Mouse (Mus musculus): ENCODE data around the gene Abhd17c. TPM values are rescaled to one million over a fixed set of nuclear protein-coding genes. Genes with fewer than 3 reads are reported as not detected.
"Not testable (repeated sequence)": the region's sequence is repeated elsewhere in the genome, so short reads cannot be mapped to it uniquely, and the experiment has no call there.

Abhd17c gene
- polyA plus RNA-seq (2012; rRNA removed) = 98.8 and 99.2 TPM in 2 replicates

- TF ChIP-seq CTCF (IDR thresholded peaks at IDR 0.05; ENCODE audit: borderline replicate concordance, extremely low read depth, insufficient read depth, insufficient read length) (no peak), POLR2A (IDR thresholded peaks at IDR 0.05; ENCODE audit: borderline replicate concordance, extremely low read depth, insufficient read depth, insufficient read length, poor library complexity, severe bottlenecking) (peak; percentile 12; the same call in 1 of the 2 replicates)
- peak; percentile 73 for DNase-seq (ENCODE audit: low read depth)
Observed at GRCm38 (mm10) chr7:84151001-84151959, at the start of gene Abhd17c. Abhd17c (minus strand) TSS chr7:84151893.

- DNase-seq (ENCODE audit: low read depth) = no peak
- no peak for TF ChIP-seq CTCF (IDR thresholded peaks at IDR 0.05; ENCODE audit: borderline replicate concordance, extremely low read depth, insufficient read depth, insufficient read length)
- TF ChIP-seq POLR2A (IDR thresholded peaks at IDR 0.05; ENCODE audit: borderline replicate concordance, extremely low read depth, insufficient read depth, insufficient read length, poor library complexity, severe bottlenecking) = no peak
Observed at GRCm38 (mm10) chr7:84197208-84197860, 45.6 kb upstream of the Abhd17c start.

- TF ChIP-seq POLR2A (IDR thresholded peaks at IDR 0.05; ENCODE audit: borderline replicate concordance, extremely low read depth, insufficient read depth, insufficient read length, poor library complexity, severe bottlenecking) = no peak
- TF ChIP-seq CTCF (IDR thresholded peaks at IDR 0.05; ENCODE audit: borderline replicate concordance, extremely low read depth, insufficient read depth, insufficient read length) = no peak
- no peak for DNase-seq (ENCODE audit: low read depth)
Observed at GRCm38 (mm10) chr7:84196221-84196620, 44.5 kb upstream of the Abhd17c start.

- TF ChIP-seq POLR2A (IDR thresholded peaks at IDR 0.05; ENCODE audit: borderline replicate concordance, extremely low read depth, insufficient read depth, insufficient read length, poor library complexity, severe bottlenecking) (no peak), CTCF (IDR thresholded peaks at IDR 0.05; ENCODE audit: borderline replicate concordance, extremely low read depth, insufficient read depth, insufficient read length) (no peak)
- no peak for DNase-seq (ENCODE audit: low read depth)
Observed at GRCm38 (mm10) chr7:84192256-84192655, 40.6 kb upstream of the Abhd17c start.

GRCm38 (mm10) chr7:84191476-84191875 is 39.8 kb upstream of the Abhd17c start:
- DNase-seq (ENCODE audit: low read depth) = no peak
- TF ChIP-seq POLR2A (IDR thresholded peaks at IDR 0.05; ENCODE audit: borderline replicate concordance, extremely low read depth, insufficient read depth, insufficient read length, poor library complexity, severe bottlenecking) (no peak), CTCF (IDR thresholded peaks at IDR 0.05; ENCODE audit: borderline replicate concordance, extremely low read depth, insufficient read depth, insufficient read length) (no peak)

GRCm38 (mm10) chr7:84188196-84188595 is 36.5 kb upstream of the Abhd17c start:
- no peak for TF ChIP-seq CTCF (IDR thresholded peaks at IDR 0.05; ENCODE audit: borderline replicate concordance, extremely low read depth, insufficient read depth, insufficient read length)
- no peak for TF ChIP-seq POLR2A (IDR thresholded peaks at IDR 0.05; ENCODE audit: borderline replicate concordance, extremely low read depth, insufficient read depth, insufficient read length, poor library complexity, severe bottlenecking)
- no peak for DNase-seq (ENCODE audit: low read depth)

GRCm38 (mm10) chr7:84185196-84185595 is 33.5 kb upstream of the Abhd17c start:
- DNase-seq (ENCODE audit: low read depth) = peak; percentile 28
- no peak for TF ChIP-seq POLR2A (IDR thresholded peaks at IDR 0.05; ENCODE audit: borderline replicate concordance, extremely low read depth, insufficient read depth, insufficient read length, poor library complexity, severe bottlenecking)
- TF ChIP-seq CTCF (IDR thresholded peaks at IDR 0.05; ENCODE audit: borderline replicate concordance, extremely low read depth, insufficient read depth, insufficient read length) = no peak

- TF ChIP-seq CTCF (IDR thresholded peaks at IDR 0.05; ENCODE audit: borderline replicate concordance, extremely low read depth, insufficient read depth, insufficient read length) = no peak
- TF ChIP-seq POLR2A (IDR thresholded peaks at IDR 0.05; ENCODE audit: borderline replicate concordance, extremely low read depth, insufficient read depth, insufficient read length, poor library complexity, severe bottlenecking) = no peak
- DNase-seq (ENCODE audit: low read depth) = no peak
Observed at GRCm38 (mm10) chr7:84184703-84185102, 33.0 kb upstream of the Abhd17c start.

GRCm38 (mm10) chr7:84178809-84179208 is 27.1 kb upstream of the Abhd17c start:
- not testable (repeated sequence) for DNase-seq (ENCODE audit: low read depth)

GRCm38 (mm10) chr7:84174655-84175448 is 23.2 kb upstream of the Abhd17c start:
- TF ChIP-seq CTCF (IDR thresholded peaks at IDR 0.05; ENCODE audit: borderline replicate concordance, extremely low read depth, insufficient read depth, insufficient read length) (no peak), POLR2A (IDR thresholded peaks at IDR 0.05; ENCODE audit: borderline replicate concordance, extremely low read depth, insufficient read depth, insufficient read length, poor library complexity, severe bottlenecking) (no peak)
- peak; percentile 63 for DNase-seq (ENCODE audit: low read depth)

- TF ChIP-seq CTCF (IDR thresholded peaks at IDR 0.05; ENCODE audit: borderline replicate concordance, extremely low read depth, insufficient read depth, insufficient read length) (no peak), POLR2A (IDR thresholded peaks at IDR 0.05; ENCODE audit: borderline replicate concordance, extremely low read depth, insufficient read depth, insufficient read length, poor library complexity, severe bottlenecking) (no peak)
- no peak for DNase-seq (ENCODE audit: low read depth)
Observed at GRCm38 (mm10) chr7:84173394-84173793, 21.7 kb upstream of the Abhd17c start.

Measured in brain, embryonic 14.5 days (tissue).